Mouse (Mus musculus) lung, postnatal 0 days (tissue): ENCODE data around the gene Pmm1. TPM values are rescaled to one million over a fixed set of nuclear protein-coding genes. Genes with fewer than 3 reads are reported as not detected.

Experiments used
- ATAC-seq: fragments of 200-750 bp; cut with Nextera tagmentation; 2 replicates; pipeline ENCODE4 v1.8.0; 2017; ENCODE audit warnings: moderate library complexity
- DNase-seq: peaks from one replicate; pipeline ENCODE4 v3.0.0-alpha.2; 2016; ENCODE audit warnings: low spot score
- H3K27ac ChIP-seq: fragments of 300-500 bp; sonication (generic); 2 replicates; pipeline ENCODE4 v1.5.1; 2014; ENCODE audit warnings: antibody characterized with exemption, mild to moderate bottlenecking, low read length, mixed read lengths
- H3K27me3 ChIP-seq: fragments of 300-500 bp; sonication (generic); replicated peaks from 2 replicates; pipeline ENCODE4 v1.6.1; 2014; ENCODE audit warnings: low read length, mixed read lengths; ENCODE audit not compliant: insufficient read depth
- H3K36me3 ChIP-seq: fragments of 300-500 bp; sonication (generic); 2 replicates; pipeline ENCODE4 v1.6.1; 2014; ENCODE audit warnings: low read length, mixed read lengths; ENCODE audit not compliant: insufficient read depth
- H3K4me1 ChIP-seq: fragments of 300-500 bp; sonication (generic); 2 replicates; pipeline ENCODE4 v1.6.1; 2014; ENCODE audit warnings: antibody characterized with exemption, low read depth, low read length, mixed read lengths; ENCODE audit not compliant: insufficient read depth
- H3K4me2 ChIP-seq: fragments of 300-500 bp; sonication (generic); replicated peaks from 2 replicates; pipeline ENCODE4 v1.6.1; 2014; ENCODE audit warnings: low read depth, mild to moderate bottlenecking, low read length, moderate library complexity, mixed read lengths
- H3K4me3 ChIP-seq: fragments of 300-500 bp; sonication (generic); 2 replicates; pipeline ENCODE4 v1.5.1; 2014; ENCODE audit warnings: low read depth, low read length
- H3K9ac ChIP-seq: fragments of 300-500 bp; sonication (generic); replicated peaks from 2 replicates; pipeline ENCODE4 v1.6.1; 2014; ENCODE audit warnings: low read depth, mild to moderate bottlenecking
- H3K9me3 ChIP-seq: fragments of 300-500 bp; sonication (generic); 2 replicates; pipeline ENCODE4 v1.6.1; 2016; ENCODE audit warnings: low read length, mixed read lengths
- CTCF ChIP-seq: IDR thresholded peaks from 2 replicates; pipeline ENCODE4 v1.5.1; 2016; ENCODE audit warnings: antibody characterized with exemption, mild to moderate bottlenecking
- EP300 ChIP-seq: IDR thresholded peaks from 2 replicates; pipeline ENCODE4 v1.6.1; 2016; ENCODE audit warnings: antibody characterized with exemption, mild to moderate bottlenecking, control low read depth
- WGBS: fragments of 180-500 bp; shearing (Covaris S2); extraction: QIAGEN DNeasy Blood & Tissue Kit; methylation state at CpG from one replicate; pipeline ENCODE4 v1.1.7; 2014; 5-methylcytosine and 5-hydroxymethylcytosine counted together
- polyA plus RNA-seq: library from polyadenylated mRNA; unstranded; fragments of >200 nt; fragmentation: Nextera tagmentation; extraction: Ambion mirVana; gene quantifications from 2 replicates; pipeline ENCODE4 v1.2.1, GENCODE M21; 2015

The Pmm1 gene
- polyA plus RNA-seq, 1 experiment from 2014 or later, result 23.4 TPM

DNA sequence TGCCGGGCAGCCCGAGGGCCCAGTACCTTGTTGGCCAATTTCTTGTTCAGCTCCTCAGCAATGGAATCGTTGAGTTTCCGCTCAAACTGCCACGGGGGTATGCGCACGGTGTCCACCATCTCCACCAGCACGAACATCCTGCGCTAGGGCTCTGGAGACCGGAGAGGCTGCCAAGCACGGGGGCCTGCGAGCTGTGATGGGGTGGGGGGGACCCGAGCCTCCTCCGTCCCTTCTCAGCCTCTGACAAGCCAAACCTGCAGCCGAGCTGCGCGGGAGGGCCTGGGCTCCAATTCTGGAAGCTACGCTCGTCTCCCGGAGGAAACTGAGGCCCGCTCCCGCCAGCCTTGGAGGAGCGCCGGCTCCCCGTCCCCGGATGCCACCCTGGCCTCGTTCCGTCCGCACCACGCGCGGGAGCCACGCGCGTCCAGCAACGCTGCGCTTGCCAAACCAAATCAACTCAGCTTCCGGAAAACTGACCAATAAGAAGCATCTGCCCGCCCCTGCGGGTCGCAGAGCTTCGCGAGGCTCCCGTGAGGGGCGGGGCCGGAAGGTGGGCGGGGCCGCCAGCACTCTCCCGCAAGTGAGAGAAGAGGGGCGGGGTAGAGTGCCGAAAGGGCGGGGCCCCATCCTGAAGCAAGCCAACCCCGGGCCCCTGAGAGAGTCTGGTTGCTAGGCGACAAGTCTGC lies 34.8 kb downstream of the Pmm1 start, which contains the start of gene Polr3h:
TSS of gene Polr3h (minus strand) at position 481 of the 686 bp plus-strand sequence.
- peak within 1 kb of the TSS; percentile 45 for H3K9ac ChIP-seq
- peaks cover 5% of the 10 kb centered on the region; the same call in 1 of the 2 replicates for H3K4me1 ChIP-seq
- ATAC-seq, result peak; percentile 98
- DNase-seq, result peak; percentile 98
- WGBS, result 1% methylated on average over 48 of the region's 54 CpGs
- no peaks in the 10 kb centered on the region for H3K9me3 ChIP-seq
- H3K27ac ChIP-seq, result no peak within 1 kb of the TSS
- H3K4me2 ChIP-seq, result peak within 1 kb of the TSS; percentile 92
- no peaks in the 10 kb centered on the region for H3K27me3 ChIP-seq
- H3K4me3 ChIP-seq, result peak within 1 kb of the TSS; percentile 50
- TF ChIP-seq CTCF, result no peak
- TF ChIP-seq EP300, result no peak
- H3K36me3 ChIP-seq, result no peaks in the 10 kb centered on the region

DNA sequence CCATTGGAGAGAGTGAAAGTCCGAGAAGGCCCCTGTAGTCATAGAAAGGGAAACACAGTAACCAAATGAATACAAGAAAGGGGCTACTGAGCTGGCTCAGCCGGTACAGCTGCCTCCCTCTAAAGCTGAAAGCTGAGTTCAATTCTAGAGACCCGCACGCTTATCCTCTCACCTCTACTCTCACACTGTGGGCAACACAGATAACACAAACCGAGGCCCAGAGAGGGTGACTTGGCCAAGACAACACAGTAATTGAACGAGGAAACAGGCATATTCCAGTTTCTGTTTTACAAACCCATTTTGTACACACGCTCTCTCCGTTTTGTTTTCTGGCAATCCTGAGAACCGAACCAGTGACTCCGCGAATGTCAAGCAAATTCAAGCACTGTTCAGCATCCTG lies 35.8 kb downstream of the Pmm1 start:
- H3K36me3 ChIP-seq, result no peaks in the 10 kb centered on the region
- H3K9me3 ChIP-seq, result no peaks in the 10 kb centered on the region
- DNase-seq (no peak), ATAC-seq (no peak)
- peak overlapping the region; percentile 50; the same call in 1 of the 2 replicates for H3K4me3 ChIP-seq
- no peak overlapping the region for H3K9ac ChIP-seq
- no peaks in the 10 kb centered on the region for H3K27me3 ChIP-seq
- peak overlapping the region; percentile 92; the same call in 1 of the 2 replicates for H3K4me2 ChIP-seq
- TF ChIP-seq EP300 (no peak), CTCF (no peak)
- H3K4me1 ChIP-seq, result peaks cover 5% of the 10 kb centered on the region; the same call in 1 of the 2 replicates
- H3K27ac ChIP-seq, result no peak overlapping the region
- 86% methylated on average over 11 of the region's 11 CpGs for WGBS

GRCm38 (mm10) chr15:81921255-81921654 lies 39.5 kb downstream of the Pmm1 start:
- Histone ChIP-seq H3K4me2 (no peak overlapping the region), H3K4me3 (no peak overlapping the region), H3K9ac (no peak overlapping the region), H3K36me3 (no peaks in the 10 kb centered on the region), H3K27ac (peak overlapping the region; percentile 43; the same call in 1 of the 2 replicates), H3K4me1 (peaks cover 5% of the 10 kb centered on the region; the same call in 1 of the 2 replicates), H3K9me3 (no peaks in the 10 kb centered on the region), H3K27me3 (no peaks in the 10 kb centered on the region)
- 48% methylated on average over 5 of the region's 5 CpGs for WGBS
- DNase-seq (peak; percentile 38), ATAC-seq (no peak)
- no peak for TF ChIP-seq CTCF
- no peak for TF ChIP-seq EP300

DNA sequence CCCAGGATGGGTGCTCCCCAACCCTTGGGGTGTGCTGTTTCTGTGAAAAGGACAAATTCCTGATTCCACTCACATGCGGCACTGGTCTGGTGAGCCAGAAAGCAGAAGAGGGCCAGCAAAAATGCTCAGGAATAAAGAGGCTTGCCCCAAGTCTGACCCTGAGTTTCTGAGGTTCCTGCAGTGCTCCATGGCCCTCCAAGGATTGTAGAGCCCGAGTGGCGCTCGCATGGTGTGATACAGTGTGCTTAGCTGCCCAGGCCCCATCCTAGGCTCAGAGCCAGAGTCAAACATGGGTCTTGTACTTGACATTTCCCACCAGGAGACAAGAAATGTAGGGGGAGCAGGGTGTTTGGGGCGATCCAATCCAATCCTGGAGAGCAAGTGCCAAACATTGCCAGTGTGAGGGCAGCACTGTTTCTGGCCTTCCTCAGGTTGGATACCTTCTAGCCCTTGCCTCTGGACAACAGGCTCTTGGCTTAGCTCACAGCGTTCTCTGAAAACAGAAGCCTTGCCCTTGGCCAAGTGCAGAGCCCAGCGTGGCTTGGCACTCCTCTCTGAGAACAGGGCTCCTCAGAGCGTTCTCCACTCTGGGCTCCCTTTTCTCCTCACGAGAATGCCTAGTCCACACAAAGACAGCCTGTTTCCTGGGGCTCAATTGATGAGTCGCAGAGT lies 40.0 kb downstream of the Pmm1 start:
- H3K9me3 ChIP-seq, result no peaks in the 10 kb centered on the region
- 61% methylated on average over 10 of the region's 10 CpGs for WGBS
- peak overlapping the region; percentile 43; the same call in 1 of the 2 replicates for H3K27ac ChIP-seq
- no peak overlapping the region for H3K4me3 ChIP-seq
- no peak for TF ChIP-seq CTCF
- no peak for TF ChIP-seq EP300
- DNase-seq (no peak), ATAC-seq (no peak)
- peaks cover 5% of the 10 kb centered on the region; the same call in 1 of the 2 replicates for H3K4me1 ChIP-seq
- no peaks in the 10 kb centered on the region for H3K27me3 ChIP-seq
- no peak overlapping the region; the same call in 1 of the 2 replicates for H3K9ac ChIP-seq
- H3K4me2 ChIP-seq, result no peak overlapping the region
- H3K36me3 ChIP-seq, result no peaks in the 10 kb centered on the region

DNA sequence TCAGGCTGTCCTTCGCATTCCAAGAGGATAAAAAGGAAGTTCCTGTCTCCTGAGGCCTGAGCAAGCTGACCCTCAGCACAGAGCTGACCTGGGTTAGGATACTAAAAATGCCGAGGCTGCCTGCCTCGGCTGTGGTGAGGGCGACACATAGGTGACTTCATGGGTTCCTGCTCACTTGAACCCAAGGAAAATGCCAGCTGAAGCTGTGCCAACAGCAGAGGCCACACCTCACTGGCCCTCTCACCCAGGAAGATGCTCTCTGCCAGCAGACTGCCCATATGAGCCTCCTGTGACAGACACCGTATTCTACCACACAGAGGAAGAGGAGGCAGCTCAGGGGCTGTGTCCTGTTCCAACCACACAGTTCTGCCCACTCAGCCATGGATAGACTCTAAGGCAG lies 41.7 kb downstream of the Pmm1 start:
- Histone ChIP-seq H3K4me3 (no peak overlapping the region), H3K36me3 (peaks cover 6% of the 10 kb centered on the region; the same call in 1 of the 2 replicates), H3K9me3 (no peaks in the 10 kb centered on the region), H3K4me1 (no peaks in the 10 kb centered on the region), H3K9ac (no peak overlapping the region; the same call in 1 of the 2 replicates), H3K27ac (no peak overlapping the region), H3K27me3 (no peaks in the 10 kb centered on the region), H3K4me2 (no peak overlapping the region)
- TF ChIP-seq EP300, result no peak
- no peak for TF ChIP-seq CTCF
- 68% methylated on average over 5 of the region's 5 CpGs for WGBS
- ATAC-seq (no peak), DNase-seq (no peak)

DNA sequence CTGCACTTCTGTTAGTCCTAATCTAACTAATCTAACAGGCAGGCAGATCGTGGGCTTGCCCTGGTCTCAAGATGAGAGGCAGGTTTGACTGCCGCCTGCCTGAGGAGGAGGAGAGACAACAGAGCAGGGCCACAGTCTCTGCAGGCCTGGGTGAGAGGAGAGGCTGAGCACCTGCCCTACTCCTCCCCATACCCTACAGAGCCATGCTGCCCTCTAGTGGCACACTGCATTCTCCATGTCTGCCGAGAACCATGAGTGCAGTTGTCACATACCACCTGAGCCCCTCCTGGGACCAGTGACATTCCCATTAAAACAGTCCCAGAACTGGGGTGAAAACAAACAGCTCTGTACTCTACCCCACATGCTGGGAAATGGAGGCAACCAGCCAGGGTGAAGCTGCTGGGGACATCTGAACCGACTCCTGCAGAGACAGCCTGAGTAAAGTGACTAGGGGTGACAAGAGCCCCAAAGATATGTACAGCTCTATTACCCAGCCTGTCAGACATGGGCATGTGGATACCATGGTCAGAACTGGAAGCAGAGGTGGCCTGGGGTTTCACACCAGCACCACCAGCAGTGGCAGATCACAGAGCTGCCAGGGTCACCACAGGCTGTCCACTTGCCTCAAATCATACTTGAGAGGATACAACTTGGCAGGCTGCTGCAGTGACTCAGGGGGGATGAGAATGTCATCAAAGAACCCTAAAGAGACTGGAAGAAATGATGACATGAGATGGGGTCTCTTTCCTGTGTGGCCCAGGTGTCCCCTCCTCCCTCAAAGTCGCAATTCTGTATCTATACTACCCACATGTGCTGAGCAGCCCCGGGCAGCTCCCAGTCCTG lies 42.9 kb downstream of the Pmm1 start:
- TF ChIP-seq EP300, result no peak
- TF ChIP-seq CTCF, result peak; percentile 93
- 56% methylated on average over 6 of the region's 6 CpGs for WGBS
- H3K9ac ChIP-seq, result no peak overlapping the region
- no peak overlapping the region for H3K27ac ChIP-seq
- peak; percentile 65 for DNase-seq
- H3K9me3 ChIP-seq, result no peaks in the 10 kb centered on the region
- no peaks in the 10 kb centered on the region for H3K27me3 ChIP-seq
- no peak overlapping the region for H3K4me3 ChIP-seq
- no peak overlapping the region for H3K4me2 ChIP-seq
- peaks cover 17% of the 10 kb centered on the region; the same call in 1 of the 2 replicates for H3K36me3 ChIP-seq
- peak; percentile 76 for ATAC-seq
- H3K4me1 ChIP-seq, result no peaks in the 10 kb centered on the region
